Mouse (Mus musculus): ENCODE measurements at regions not wholly inside any gene's neighbourhood (a gene's known extent, or its start where the extent isn't known, plus 50 kb on each side); places are given as distances from the start of the nearest gene placed in this dataset.
"Not testable (repeated sequence)": the region's sequence is repeated elsewhere in the genome, so short reads cannot be mapped to it uniquely, and the experiment has no call there.

DNA sequence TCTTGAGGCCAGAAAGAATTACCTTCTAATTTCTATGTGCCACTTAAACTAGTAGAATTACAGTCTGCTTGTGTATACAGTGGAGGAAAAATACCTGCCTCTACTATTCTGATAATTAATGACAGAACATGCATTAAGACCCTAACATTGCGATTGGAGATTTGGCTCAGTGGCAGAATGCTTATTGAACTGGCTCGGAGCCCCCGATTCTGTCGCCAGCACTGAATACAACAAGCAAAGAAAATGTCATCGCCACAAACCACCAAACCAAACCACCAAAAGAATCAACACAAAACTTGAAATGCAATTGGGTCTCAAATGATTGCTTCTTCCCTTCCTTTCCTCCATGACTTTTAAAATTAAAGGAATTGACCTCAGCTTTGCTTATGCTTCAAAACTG is 122.9 kb upstream of the Emcn start:
- in situ Hi-C loops (cut with MboI, MseI): no loop called here

- in situ Hi-C loops (cut with MboI, MseI): no loop called here
These were observed 114.7 kb upstream of the Emcn start for GRCm38 (mm10) chr3:137226151-137226550.

- in situ Hi-C loops (cut with MboI, MseI): no loop called here
These were observed 113.6 kb upstream of the Emcn start for GRCm38 (mm10) chr3:137227122-137227838.

DNA sequence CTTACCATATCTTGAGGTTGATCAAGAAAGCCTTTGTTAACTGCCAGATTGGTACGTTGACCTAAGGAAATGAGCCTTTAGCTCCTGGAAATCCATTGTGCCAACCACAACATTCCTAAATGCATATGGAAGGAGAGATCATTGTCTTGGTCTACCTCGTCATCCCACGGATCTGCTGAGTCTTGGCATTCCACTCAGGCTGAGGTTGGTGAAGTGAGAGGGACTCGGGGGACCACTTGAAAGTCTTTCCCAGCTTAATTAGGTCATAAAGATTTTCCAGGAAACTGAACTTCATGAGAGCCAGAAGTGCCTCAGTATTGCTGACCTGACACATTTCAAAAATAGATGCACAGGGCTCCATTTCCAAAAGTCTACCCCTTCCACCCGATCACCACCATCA is 112.5 kb upstream of the Emcn start:
- in situ Hi-C loops (cut with MboI, MseI): no loop called here

GRCm38 (mm10) chr3:137242877-137243276 is 98.0 kb upstream of the Emcn start:
- in situ Hi-C loops (cut with MboI, MseI): no loop called here

GRCm38 (mm10) chr3:137263907-137264306 is 77.0 kb upstream of the Emcn start:
- in situ Hi-C loops (cut with MboI, MseI): no loop called here

GRCm38 (mm10) chr3:137267752-137268151 is 73.1 kb upstream of the Emcn start:
- in situ Hi-C loops (cut with MboI, MseI): no loop called here

DNA sequence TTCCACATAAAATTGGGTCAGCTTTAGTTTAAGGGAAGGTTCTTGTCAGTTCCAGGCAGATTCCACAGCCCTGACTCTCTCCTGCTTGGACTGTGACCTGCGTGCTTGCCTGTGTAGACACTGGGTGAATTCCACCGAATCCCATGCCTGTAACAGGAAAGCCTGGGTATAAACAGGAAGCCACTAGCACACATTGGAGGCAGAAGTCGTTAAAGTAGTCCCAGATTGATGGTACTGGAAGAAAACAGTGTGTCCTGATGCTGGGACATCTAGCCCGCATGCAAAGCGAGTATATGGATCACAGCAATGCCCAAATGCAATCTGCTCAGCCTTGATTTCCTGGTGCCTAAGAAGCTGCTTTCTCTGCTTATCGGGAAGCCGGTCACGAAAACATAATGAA is 65.4 kb upstream of the Emcn start:
- in situ Hi-C loops (cut with MboI, MseI): loop anchor here (10.0 kb wide), 1 partner anchor 309 kb away; no protein-coding TSS in a partner anchor

GRCm38 (mm10) chr3:137279284-137279683 is 61.6 kb upstream of the Emcn start:
- in situ Hi-C loops (cut with MboI, MseI): loop anchor here (10.0 kb wide), 1 partner anchor 306 kb away; no protein-coding TSS in a partner anchor

DNA sequence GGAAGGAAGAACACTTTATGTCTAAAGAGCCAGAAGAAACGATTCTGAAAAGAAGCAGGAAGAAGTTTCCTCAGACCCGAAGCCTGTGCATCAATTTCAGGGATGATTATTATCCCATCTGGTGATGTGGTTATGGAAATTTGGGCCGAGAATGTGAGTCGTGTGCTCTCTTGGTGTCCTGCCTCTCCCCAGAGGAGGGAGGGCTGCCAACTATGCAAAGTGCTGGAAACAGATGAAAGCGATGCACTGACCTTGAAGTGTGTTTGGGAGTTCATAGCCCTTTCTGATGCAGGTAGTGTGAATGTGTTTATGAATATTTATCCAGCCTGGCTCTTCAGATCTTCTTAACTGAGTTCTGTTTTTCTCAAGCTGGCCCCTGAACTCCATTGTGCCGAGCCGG is 59.8 kb upstream of the Emcn start:
- in situ Hi-C loops (cut with MboI, MseI): no loop called here

DNA sequence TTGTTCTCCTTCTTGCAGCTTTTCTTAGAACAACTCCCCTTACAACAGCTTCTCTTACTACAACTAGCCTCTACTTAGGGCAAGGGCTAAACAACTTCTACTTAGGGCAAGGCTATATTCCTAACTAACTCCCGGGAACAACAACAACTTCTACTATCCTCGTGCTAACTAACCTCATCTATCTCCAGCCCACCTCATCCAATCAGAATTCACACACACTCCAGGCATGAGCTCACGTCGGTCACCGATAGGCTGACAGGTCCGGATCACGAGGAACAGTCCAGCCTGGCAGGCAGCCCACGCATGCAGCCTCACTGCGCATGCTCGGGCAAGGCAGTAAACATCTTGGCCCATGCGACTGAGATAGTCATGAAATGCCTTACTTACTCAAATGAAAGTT is 53.3 kb upstream of the Emcn start:
- in situ Hi-C loops (cut with MboI, MseI): not testable (repeated sequence)

DNA sequence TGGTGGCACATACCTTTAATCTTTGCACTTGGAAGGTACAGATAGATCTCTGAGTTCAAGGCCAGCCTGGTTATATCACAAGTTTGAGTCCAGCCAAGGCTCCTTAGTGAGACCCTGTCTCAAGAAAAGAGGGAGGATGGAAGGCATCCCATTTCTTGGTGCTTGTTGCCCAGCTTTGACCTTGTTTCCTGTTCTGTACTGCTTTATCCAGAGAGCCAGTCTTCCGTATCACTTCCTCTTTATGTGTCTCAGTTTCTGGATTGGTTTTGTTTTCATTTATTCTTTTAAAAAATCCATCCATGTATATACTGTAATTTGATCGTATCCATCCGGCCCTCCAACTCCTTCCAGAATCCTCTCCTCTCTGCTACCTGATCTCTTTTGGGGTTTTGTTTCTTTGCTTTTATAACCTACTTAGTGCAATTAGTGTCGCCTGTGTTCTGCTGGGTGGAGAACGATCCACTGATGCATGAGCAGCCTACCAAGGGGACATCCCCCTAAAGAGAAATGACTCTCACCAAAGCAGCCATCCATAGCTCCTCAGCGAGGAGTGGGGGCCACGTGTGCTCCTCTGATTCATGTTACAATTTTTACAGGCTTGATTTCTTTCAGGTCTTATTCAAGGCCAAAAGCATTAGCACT is 52.4 kb upstream of the Emcn start:
- in situ Hi-C loops (cut with MboI, MseI): no loop called here

DNA sequence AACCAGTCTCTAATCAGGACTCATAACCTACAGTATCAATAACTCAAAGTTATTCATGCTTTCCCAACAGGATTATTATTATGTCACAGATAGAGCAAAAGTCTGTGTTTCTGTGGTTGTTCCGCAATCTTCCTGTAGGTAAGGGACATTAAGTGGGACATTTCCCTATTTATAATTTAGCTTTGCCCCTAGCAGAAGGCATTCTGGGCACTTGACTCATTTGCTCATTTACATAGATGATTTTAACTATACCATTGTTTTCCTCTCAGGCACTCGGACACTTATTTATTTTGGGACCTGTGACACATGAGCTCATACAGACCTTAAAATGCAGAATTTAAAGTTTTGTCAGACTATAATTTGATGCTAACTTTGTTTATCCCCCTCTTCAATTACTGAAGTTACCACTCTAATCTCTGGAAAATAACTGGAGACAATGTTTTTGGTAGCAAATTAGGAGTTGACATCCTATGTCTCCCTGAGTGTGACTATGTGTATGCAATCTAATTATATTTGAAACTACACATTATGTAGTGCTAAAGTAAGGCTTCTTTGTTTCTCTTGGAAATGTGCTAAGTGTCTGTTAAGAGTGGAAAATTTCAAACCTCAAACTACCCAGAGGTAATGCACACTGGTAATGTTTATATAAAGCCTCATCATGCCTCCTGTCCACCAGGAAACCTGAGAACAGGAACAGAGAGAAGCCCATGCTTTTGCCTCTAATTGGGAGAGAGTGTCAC is 51.8 kb upstream of the Emcn start:
- in situ Hi-C loops (cut with MboI, MseI): no loop called here

- in situ Hi-C loops (cut with MboI, MseI): no loop called here
These were observed 51.2 kb upstream of the Emcn start for GRCm38 (mm10) chr3:137289683-137289984.
